Mouse (Mus musculus) embryonic facial prominence, embryonic 11.5 days (tissue): ENCODE measurements at regions not wholly inside any gene's neighbourhood (a gene's known extent, or its start where the extent isn't known, plus 50 kb on each side); places are given as distances from the start of the nearest gene placed in this dataset.

Source experiments
- ATAC-seq: fragments of 200-750 bp; cut with Nextera tagmentation; replicated peaks from 2 replicates; pipeline ENCODE4 v1.8.0; 2017; ENCODE audit warnings: low read depth; ENCODE audit not compliant: insufficient number of reproducible peaks, low FRiP score, low TSS enrichment
- DNase-seq: peaks from one replicate; pipeline ENCODE4 v3.0.0-alpha.2; 2015; ENCODE audit warnings: low spot score
- H3K27ac ChIP-seq: fragments of 300-500 bp; sonication (generic); replicated peaks from 2 replicates; pipeline ENCODE4 v1.5.1; 2014; ENCODE audit warnings: mild to moderate bottlenecking, low read depth, low read length, control low read depth
- H3K27me3 ChIP-seq: fragments of 300-500 bp; sonication (generic); 2 replicates; pipeline ENCODE4 v1.6.1; 2014; ENCODE audit warnings: mild to moderate bottlenecking, low read length, moderate library complexity, mixed read lengths; ENCODE audit not compliant: control insufficient read depth, insufficient read depth
- H3K36me3 ChIP-seq: fragments of 300-500 bp; sonication (generic); replicated peaks from 2 replicates; pipeline ENCODE4 v1.6.1; 2014; ENCODE audit warnings: low read depth, mild to moderate bottlenecking, low read length, moderate library complexity, mixed read lengths; ENCODE audit not compliant: control insufficient read depth, insufficient read depth
- H3K4me1 ChIP-seq: fragments of 300-500 bp; sonication (generic); 2 replicates; pipeline ENCODE4 v1.6.1; 2014; ENCODE audit warnings: low read length, mixed read lengths; ENCODE audit not compliant: control insufficient read depth, insufficient read depth
- H3K4me2 ChIP-seq: fragments of 300-500 bp; sonication (generic); 2 replicates; pipeline ENCODE4 v1.6.1; 2014; ENCODE audit warnings: low read depth, mild to moderate bottlenecking, control low read depth, low read length, moderate library complexity
- H3K4me3 ChIP-seq: fragments of 300-500 bp; sonication (generic); 2 replicates; pipeline ENCODE4 v1.5.1; 2014; ENCODE audit warnings: low read depth, low read length, control low read depth
- H3K9ac ChIP-seq: fragments of 300-500 bp; sonication (generic); replicated peaks from 2 replicates; pipeline ENCODE4 v1.6.1; 2014; ENCODE audit warnings: mild to moderate bottlenecking, control low read depth, low read length
- H3K9me3 ChIP-seq: fragments of 300-500 bp; sonication (generic); replicated peaks from 2 replicates; pipeline ENCODE4 v1.6.1; 2016; ENCODE audit warnings: mild to moderate bottlenecking, low read length, inconsistent platforms, mixed read lengths; ENCODE audit not compliant: control insufficient read depth
- WGBS: fragments of 180-500 bp; shearing (Covaris S2); extraction: QIAGEN DNeasy Blood & Tissue Kit; methylation state at CpG from one replicate; pipeline ENCODE4 v1.1.7; 2014; 5-methylcytosine and 5-hydroxymethylcytosine counted together

DNA sequence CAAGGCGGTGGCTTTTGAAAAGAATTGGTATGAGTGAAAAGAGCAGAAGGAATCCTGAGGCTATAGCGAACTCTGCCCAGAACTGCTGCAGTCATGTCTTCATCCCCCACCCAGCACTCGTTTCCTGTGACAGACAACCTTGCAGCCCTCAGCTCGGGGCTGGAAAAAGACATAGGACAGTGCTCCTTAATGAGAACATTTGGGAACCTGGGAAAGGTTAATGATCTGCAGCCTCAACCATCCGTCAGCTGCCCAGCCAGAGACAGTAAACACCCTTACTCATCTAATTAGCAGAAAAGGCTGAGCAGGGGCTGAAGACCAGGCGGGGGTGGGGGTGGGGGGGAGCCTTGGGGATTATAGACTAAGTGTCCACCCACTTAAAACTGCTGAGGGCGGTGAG is 76.3 kb upstream of the Arhgap36 start:
- H3K4me3 ChIP-seq: no peak overlapping the region
- H3K9me3 ChIP-seq: no peaks in the 10 kb centered on the region
- no peak overlapping the region for H3K9ac ChIP-seq
- no peaks in the 10 kb centered on the region for H3K36me3 ChIP-seq
- no peaks in the 10 kb centered on the region for H3K4me1 ChIP-seq
- no peak for DNase-seq
- no peak overlapping the region for H3K4me2 ChIP-seq
- ATAC-seq: no peak
- WGBS: 37% methylated on average over 7 of the region's 7 CpGs
- no peaks in the 10 kb centered on the region for H3K27me3 ChIP-seq
- H3K27ac ChIP-seq: no peak overlapping the region

DNA sequence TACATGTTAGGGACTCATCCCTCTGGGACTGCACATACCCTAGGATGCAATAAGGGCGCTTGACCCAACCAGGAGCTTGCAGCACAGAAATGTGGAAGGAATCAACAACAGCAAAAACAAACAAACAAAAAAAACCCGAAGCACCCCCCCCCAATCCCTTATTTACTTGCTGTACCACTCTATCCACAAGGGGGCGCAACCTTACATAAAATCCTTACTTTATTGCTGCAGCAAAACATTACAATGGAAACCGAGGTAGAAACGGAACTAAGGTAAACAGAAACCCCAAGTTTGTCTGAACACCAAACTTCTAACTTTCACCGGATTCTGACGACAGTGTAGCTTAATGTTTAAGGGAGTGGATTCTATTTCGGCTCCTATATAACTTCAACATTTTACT is 86.7 kb upstream of the Arhgap36 start:
- ATAC-seq (no peak), DNase-seq (peak; percentile 50)
- H3K4me1 ChIP-seq: no peaks in the 10 kb centered on the region
- H3K27ac ChIP-seq: no peak overlapping the region
- H3K9me3 ChIP-seq: no peaks in the 10 kb centered on the region
- no peaks in the 10 kb centered on the region for H3K36me3 ChIP-seq
- no peak overlapping the region for H3K4me3 ChIP-seq
- 19% methylated on average over 8 of the region's 8 CpGs for WGBS
- no peak overlapping the region for H3K9ac ChIP-seq
- H3K4me2 ChIP-seq: no peak overlapping the region
- H3K27me3 ChIP-seq: no peaks in the 10 kb centered on the region

DNA sequence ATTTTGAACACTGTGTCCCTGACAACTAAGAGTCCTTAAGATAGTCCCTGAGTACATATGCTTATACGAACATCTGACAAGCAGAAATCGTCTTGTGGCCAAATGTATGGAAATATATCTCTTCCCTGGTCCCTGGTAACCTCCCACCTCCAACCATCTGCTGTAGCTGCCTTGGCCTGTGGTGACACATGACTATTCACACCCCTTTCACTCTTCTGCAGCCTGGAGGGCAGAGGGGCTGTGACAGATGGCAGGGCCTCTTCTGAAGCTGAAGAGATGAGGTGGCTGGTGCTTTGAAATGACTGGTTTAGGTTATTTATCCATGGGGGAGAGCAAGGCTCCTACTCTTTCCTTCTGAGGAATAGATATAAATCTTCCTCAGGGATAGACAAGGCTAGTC is 82.3 kb upstream of the Enox2 start:
- Histone ChIP-seq H3K9me3 (no peaks in the 10 kb centered on the region), H3K4me3 (no peak overlapping the region), H3K4me2 (no peak overlapping the region), H3K9ac (no peak overlapping the region), H3K27ac (no peak overlapping the region), H3K4me1 (no peaks in the 10 kb centered on the region), H3K36me3 (no peaks in the 10 kb centered on the region), H3K27me3 (no peaks in the 10 kb centered on the region)
- ATAC-seq (no peak), DNase-seq (no peak)
- WGBS: 81% methylated on average over 2 of the region's 2 CpGs

DNA sequence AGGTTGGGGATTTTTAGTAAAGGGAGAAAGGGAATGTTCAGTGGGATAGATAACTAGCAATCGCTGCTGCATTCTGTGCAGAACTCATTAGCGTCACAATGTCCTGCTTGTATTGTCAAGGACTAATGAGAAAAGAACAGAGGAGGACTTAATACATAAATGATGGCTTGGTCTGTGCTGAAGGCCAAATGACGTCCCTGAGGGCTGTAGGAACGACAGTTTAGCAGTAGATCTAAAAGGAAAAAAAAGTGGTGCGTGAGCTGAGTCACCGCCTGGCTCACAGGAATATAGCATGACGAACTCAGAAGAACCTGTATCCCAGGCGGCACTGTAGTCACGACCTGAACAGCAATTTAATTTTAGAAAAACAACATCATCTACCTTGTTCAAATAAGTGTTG is 81.3 kb upstream of the Enox2 start:
- no peak for ATAC-seq
- DNase-seq: no peak
- WGBS: 64% methylated on average over 9 of the region's 9 CpGs

DNA sequence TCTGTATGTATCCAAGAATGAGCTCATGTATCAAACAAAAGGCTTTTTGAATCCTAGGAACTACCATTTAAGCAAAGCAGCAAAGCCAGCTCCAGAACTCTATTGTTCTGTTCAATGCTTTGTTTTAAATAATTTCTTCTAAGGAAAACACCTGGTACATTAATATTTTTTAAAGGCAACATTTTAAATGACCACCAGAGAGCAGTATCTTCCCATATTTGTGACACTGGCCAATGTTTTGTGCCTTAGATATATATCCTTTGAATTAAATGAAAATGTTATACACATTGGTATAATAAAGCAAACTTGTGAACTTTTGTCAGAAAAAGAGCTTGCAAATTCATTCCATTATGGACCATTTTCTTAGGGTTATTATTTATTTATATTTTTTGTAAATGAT is 58.4 kb upstream of the Enox2 start:
- no peak for ATAC-seq

More for the DNA sequence above, 81.3 kb upstream of the Enox2 start:
- H3K4me2 ChIP-seq: no peak overlapping the region
- H3K9me3 ChIP-seq: no peaks in the 10 kb centered on the region
- no peak overlapping the region for H3K27ac ChIP-seq
- no peaks in the 10 kb centered on the region for H3K36me3 ChIP-seq
- no peaks in the 10 kb centered on the region for H3K27me3 ChIP-seq
- H3K9ac ChIP-seq: no peak overlapping the region
- H3K4me3 ChIP-seq: no peak overlapping the region
- no peaks in the 10 kb centered on the region for H3K4me1 ChIP-seq

More for the DNA sequence above, 58.4 kb upstream of the Enox2 start:
- Histone ChIP-seq H3K9me3 (no peaks in the 10 kb centered on the region), H3K27me3 (no peaks in the 10 kb centered on the region), H3K4me1 (no peaks in the 10 kb centered on the region), H3K9ac (no peak overlapping the region), H3K36me3 (no peaks in the 10 kb centered on the region), H3K4me3 (no peak overlapping the region), H3K4me2 (no peak overlapping the region), H3K27ac (no peak overlapping the region)
- peak; percentile 13 for DNase-seq
